Mouse (Mus musculus) inflammation-experienced regulatory T-cells, adult 6 months (primary cell): ENCODE results near the gene Gale. TPM values are rescaled to one million over a fixed set of nuclear protein-coding genes. Genes with fewer than 3 reads are reported as not detected.
"Not testable (repeated sequence)": the region's sequence is repeated elsewhere in the genome, so short reads cannot be mapped to it uniquely, and the experiment has no call there.

Source experiments
- ATAC-seq: one replicate; pipeline ENCODE4 v1.8.0; 2017
- polyA plus RNA-seq, 3 experiments: library from polyadenylated mRNA; unstranded; fragments of 100-300 nt; shearing (Covaris generic); gene quantifications; one replicate each; pipeline ENCODE4 v1.2.1; 2017

The Gale gene
- polyA plus RNA-seq: 10 to 100 TPM; 14.2 to 26.3 (median 19.0) TPM

- ATAC-seq: peak; percentile 85
Measured at GRCm38 (mm10) chr4:135963457-135964193, at the start of gene Gale. TSS of gene Gale (plus strand) at chr4:135963727.

DNA sequence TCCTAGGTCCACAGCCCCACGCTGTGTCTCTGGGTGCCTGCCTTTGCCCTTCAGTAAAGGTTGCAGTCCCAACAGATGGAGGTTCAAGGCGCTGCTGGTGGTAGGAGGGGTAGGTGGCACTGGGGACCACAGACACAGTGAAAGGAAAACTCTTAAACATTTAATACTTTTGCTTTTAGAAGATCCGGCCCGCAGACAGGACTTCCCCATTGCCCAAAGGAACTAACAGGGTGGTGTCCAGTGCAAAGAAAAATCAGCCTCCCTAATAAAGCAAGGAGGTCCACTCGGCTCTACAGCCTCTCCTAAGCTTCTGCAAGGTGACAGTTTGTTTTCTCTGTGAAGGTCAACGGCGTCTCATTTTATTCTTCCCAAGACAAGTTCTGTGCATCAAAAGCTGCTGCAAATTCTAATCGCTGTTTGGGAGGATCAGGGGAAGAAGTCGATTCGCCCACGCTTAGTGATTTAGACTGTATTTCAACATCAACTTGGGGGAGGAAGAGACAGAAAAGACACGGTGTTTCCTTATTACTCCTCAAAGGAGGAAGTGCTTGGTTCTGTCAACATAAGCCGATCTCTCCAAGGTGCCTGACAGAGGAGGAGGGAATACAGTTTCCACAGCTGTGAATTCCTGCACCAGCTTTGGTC is 44.8 kb upstream of the Gale start:
- ATAC-seq: no peak

GRCm38 (mm10) chr4:135919280-135919639 is 44.3 kb upstream of the Gale start:
- ATAC-seq: no peak

DNA sequence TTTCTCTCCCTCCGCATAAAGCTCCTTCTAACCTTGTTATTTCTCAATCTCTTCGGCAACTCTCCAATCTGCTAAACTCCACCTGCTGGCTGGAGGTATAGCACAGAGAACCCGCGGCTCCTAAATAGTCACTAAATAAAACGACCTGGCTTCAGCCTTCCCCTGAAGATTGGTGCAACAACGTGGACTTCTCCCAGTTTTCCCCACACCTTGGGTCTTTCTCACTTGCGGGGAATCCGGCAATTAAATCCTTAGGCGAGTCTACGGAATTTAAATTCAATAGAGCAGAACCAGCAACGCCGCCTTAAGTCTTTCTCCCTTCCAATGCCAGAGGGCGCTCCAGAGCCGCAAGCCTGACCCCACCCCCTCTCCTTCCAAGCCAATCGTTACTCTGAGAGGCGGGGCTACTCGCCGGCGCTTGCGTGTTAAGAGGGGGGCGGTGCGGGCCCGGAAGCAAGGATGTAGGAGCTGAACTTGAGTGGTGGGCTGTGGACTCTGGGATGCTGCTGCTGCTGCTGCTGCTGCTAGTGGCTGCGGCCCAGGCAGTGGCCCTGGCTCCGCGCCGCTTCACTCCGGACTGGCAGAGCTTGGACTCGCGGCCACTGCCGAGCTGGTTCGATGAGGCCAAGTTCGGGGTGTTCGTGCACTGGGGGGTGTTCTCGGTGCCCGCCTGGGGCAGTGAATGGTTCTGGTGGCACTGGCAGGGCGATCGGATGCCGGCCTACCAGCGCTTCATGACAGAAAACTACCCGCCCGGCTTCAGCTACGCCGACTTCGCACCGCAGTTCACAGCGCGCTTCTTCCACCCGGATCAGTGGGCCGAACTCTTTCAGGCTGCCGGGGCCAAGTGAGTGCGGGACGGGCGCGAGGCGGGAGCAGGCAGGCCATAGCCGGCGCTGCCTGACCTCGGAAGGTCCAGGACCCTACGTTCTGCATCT is 43.0 kb upstream of the Gale start, which contains the start of gene Fuca1:
Gene Fuca1 (plus strand): TSS at position 432 of the 938 bp plus-strand sequence.
- ATAC-seq: peak; percentile 92

- no peak for ATAC-seq
Measured at GRCm38 (mm10) chr4:135921257-135922120, 42.0 kb upstream of the Gale start.

DNA sequence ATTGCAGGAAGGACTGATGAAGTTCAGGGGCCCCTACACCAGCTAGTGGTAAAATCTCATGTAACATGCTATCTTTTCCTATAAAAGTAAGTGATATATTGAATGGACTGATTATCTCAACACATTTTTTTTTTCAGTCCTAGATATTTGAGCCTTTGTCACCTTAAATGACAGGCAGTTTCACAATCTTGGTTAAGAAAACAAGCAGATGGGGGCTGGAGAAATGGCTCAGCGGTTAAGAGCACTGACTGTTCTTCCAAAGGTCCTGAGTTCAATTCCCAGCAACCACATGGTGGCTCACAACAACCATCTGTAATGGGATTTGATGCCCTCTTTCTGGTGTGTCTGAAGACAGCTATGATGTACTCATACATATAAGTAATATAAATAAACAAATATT is 41.3 kb upstream of the Gale start:
- no peak for ATAC-seq

GRCm38 (mm10) chr4:135924418-135924817 is 39.1 kb upstream of the Gale start:
- no peak for ATAC-seq

- ATAC-seq: no peak
Measured at GRCm38 (mm10) chr4:135925341-135925740, 38.2 kb upstream of the Gale start.

GRCm38 (mm10) chr4:135926195-135926808 is 37.2 kb upstream of the Gale start:
- no peak for ATAC-seq

DNA sequence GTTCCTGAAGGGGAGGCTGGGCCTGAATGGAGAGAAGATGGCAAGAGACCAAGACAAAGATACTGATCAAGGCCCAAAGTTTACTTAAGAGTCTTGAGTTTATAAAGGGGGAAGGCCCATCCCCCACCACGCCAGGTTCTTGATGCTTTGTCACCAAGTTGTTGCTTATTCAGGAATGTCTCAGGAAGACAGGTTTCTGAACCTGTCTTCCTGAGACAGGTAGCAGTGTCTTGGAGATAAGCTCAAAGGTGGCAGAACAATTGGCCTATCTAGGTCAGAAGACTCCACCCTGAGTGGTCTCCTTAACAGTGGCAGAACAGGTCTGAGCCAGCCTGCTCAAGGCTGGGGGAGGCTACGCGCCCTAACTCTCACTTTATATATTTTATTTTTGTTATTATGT is 36.7 kb upstream of the Gale start:
- ATAC-seq: no peak

GRCm38 (mm10) chr4:135928376-135928775 is 35.2 kb upstream of the Gale start:
- no peak for ATAC-seq

DNA sequence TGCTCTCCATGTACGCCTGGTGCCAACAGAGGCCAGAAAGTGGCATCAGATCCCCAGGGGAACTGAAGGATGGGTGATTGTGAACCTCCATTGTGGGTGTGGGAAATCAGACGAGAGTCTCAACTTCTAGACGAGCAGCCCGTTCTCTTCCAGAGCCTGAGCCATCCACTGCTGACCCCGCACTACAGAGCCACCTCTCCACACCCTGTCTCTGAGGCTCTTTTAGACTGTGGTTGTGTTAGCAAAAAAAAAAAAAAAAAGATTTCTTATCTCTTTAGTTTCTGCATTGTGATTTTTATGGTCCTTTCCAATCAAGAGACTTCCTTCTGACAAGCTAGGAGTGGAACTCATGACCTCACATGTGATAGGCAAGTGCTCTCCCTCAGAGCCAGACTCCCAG is 34.1 kb upstream of the Gale start:
- no peak for ATAC-seq

DNA sequence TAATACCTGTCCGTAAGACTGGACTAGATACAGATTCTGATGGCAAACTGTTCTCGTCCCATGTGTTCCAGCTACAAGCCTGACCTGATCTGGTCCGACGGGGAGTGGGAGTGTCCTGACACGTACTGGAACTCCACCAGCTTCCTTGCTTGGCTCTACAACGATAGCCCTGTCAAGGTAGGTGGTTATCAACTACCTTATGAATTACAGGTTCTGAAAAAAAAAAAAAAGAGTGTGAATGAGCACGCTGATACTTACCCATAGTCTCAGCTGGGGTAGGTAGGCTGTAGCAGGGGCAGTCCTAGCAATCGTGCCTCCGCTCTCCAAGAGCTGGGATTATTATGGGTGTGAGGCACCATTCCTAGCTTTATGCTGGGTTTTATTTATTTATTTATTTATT is 33.7 kb upstream of the Gale start:
- ATAC-seq: no peak

GRCm38 (mm10) chr4:135930239-135930638 is 33.3 kb upstream of the Gale start:
- no peak for ATAC-seq

- peak; percentile 52 for ATAC-seq
Measured at GRCm38 (mm10) chr4:135931832-135932231, 31.7 kb upstream of the Gale start.

DNA sequence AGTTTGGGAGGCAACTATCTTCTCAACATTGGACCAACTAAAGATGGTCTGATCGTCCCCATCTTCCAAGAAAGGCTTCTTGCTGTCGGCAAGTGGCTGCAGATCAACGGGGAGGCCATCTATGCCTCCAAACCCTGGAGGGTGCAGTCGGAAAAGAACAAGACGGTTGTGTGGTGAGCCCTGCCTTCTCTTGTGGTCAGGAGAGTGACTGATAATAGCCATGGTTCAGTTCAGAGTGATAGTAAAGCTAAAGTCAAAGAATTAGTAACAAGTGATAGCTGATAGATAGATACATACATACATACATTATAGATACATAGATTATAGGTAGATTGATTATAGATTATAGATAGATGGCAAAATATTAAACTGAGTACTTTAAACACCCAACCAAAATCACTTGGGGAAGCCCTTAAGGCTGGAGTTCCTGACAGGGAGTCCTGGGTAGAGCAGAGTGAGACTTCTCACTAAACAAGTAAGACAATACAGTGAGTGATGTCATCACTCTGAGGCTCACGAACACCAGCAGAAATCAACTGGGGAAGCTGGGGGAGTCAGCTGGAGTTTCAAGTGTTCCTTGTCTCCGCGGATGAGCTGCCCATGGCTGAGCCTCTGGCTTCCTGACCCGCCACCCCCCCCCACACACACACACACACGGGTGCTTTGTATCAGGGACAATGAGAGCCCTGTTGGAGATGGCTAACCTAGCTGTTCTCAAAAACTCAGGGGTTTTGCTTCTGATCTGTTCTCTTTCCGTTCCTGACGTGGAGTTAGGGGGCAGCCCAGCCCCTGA is 28.6 kb upstream of the Gale start:
- ATAC-seq: no peak

- no peak for ATAC-seq
Measured at GRCm38 (mm10) chr4:135935502-135935901, 28.0 kb upstream of the Gale start.

DNA sequence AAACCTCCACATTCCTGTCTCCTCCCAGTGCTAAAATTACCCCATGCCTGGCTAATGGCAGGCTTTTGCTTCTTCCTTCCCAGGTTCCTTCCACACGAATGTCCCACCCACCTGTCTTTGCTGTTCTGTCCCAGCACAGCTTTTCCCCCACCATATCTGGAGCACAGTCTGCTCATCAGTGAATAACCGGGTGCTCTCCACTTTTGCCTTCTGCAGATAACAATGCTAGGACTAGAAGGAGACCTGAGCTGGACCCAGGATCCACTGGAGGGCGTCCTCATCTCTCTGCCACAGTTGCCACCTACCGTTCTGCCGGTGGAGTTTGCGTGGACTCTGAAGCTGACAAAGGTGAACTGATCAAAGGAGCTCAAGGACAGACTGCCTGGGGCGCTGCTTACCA is 24.7 kb upstream of the Gale start:
- no peak for ATAC-seq

DNA sequence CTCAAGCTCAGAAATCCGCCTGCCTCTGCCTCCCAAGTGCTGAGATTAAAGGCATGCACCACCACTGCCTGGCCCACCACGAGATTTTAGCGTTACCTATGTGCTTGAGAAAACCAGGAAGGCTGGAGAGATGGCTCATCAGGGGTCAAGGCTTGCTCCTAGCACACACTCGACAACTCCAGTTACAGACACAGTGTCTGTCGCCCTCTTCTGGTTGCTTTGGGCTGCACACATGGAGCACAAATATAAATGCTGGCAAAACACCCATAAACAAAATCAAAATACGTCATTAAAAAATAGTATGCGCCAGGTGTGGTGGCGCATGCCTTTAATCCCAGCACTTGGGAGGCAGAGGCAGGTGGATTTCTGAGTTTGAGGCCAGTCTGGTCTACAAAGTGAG is 22.5 kb upstream of the Gale start:
- not testable (repeated sequence) for ATAC-seq

GRCm38 (mm10) chr4:135942193-135942592 is 21.3 kb upstream of the Gale start:
- ATAC-seq: no peak

GRCm38 (mm10) chr4:135943389-135943788 is 20.1 kb upstream of the Gale start:
- no peak for ATAC-seq
